Comparison of ENCODE assay signal across 8 mouse cellular contexts in the genomic region with DNA sequence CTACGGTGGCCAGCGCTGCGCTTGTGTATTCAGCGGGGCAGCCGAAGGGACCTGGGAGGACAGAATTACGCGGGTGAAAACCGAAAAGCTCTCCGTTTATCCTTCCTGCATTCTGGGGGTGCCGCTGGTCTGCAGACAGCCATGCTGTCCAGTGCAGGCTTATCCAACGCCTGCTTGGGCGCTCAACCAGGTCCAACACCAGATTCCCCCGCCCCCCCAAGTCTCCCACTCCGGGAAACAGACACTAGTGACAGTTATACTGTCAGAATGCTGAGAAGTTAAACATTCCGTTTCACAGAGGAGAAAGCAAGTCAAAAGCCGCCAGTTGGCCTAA. TPM values are rescaled to one million over a fixed set of nuclear protein-coding genes. Genes with fewer than 3 reads are reported as not detected.
DNase-seq lines count a peak whose midpoint lies in the region; ATAC-seq lines count a peak whose summit lies in the region.

No protein-coding gene starts in this region.

- peak overlapping the region; percentile 56 for H3K9ac ChIP-seq in kidney, embryonic 15.5 days
- H3K9ac ChIP-seq in hindbrain, embryonic 15.5 days = peak overlapping the region; percentile 43
- peak overlapping the region; percentile 43 for H3K9ac ChIP-seq in midbrain, embryonic 15.5 days

- H3K27ac ChIP-seq in kidney, embryonic 15.5 days = peak overlapping the region; percentile 94
- H3K27ac ChIP-seq in brown adipose tissue, adult 24 weeks (replicated peaks; ENCODE audit: low read depth, low read length) = no peak overlapping the region
- peak overlapping the region; percentile 96 for H3K27ac ChIP-seq in hindbrain, embryonic 15.5 days (replicated peaks)
- H3K27ac ChIP-seq in midbrain, embryonic 15.5 days = peak overlapping the region; percentile 90

- no peaks in the 10 kb centered on the region for H3K9me3 ChIP-seq in kidney, embryonic 15.5 days (replicated peaks)
- no peaks in the 10 kb centered on the region for H3K9me3 ChIP-seq in hindbrain, embryonic 15.5 days
- H3K9me3 ChIP-seq in midbrain, embryonic 15.5 days = no peaks in the 10 kb centered on the region

- under 1% methylated on average over 16 of the region's 16 CpGs for WGBS in kidney, embryonic 15.5 days
- under 1% methylated on average over 16 of the region's 16 CpGs for WGBS in hindbrain, embryonic 15.5 days
- WGBS in midbrain, embryonic 15.5 days = under 1% methylated on average over 16 of the region's 16 CpGs

- H3K4me2 ChIP-seq in kidney, embryonic 15.5 days = peak overlapping the region; percentile 74
- peak overlapping the region; percentile 71 for H3K4me2 ChIP-seq in hindbrain, embryonic 15.5 days
- H3K4me2 ChIP-seq in midbrain, embryonic 15.5 days = peak overlapping the region; percentile 89

- no peaks in the 10 kb centered on the region for H3K27me3 ChIP-seq in kidney, embryonic 15.5 days
- H3K27me3 ChIP-seq in hindbrain, embryonic 15.5 days = no peaks in the 10 kb centered on the region
- no peaks in the 10 kb centered on the region for H3K27me3 ChIP-seq in midbrain, embryonic 15.5 days (replicated peaks)

- no peak for DNase-seq in kidney, adult 18-20 months
- no peak for DNase-seq in testis, postnatal 14 days (ENCODE audit: low spot score)
- no peak for DNase-seq in right cerebral cortex, adult 2 months (ENCODE audit: low spot score in 2 of 2)
- DNase-seq in thymus, postnatal 25 days = no peak

- H3K36me3 ChIP-seq in kidney, embryonic 15.5 days = peaks cover 16% of the 10 kb centered on the region
- peaks cover 13% of the 10 kb centered on the region; the same call in 1 of the 2 replicates for H3K36me3 ChIP-seq in hindbrain, embryonic 15.5 days
- H3K36me3 ChIP-seq in midbrain, embryonic 15.5 days (replicated peaks) = 0 out of 2 replicates have a peak, but pooled peaks cover 7% of the 10 kb centered on the region

- ATAC-seq in kidney, embryonic 15.5 days (replicated peaks; ENCODE audit: low FRiP score) = no peak
- no peak for ATAC-seq in hindbrain, embryonic 15.5 days (ENCODE audit: low FRiP score, low read depth)
- ATAC-seq in midbrain, embryonic 15.5 days (replicated peaks) = no peak; the same call in 1 of the 2 replicates

- peaks cover 15% of the 10 kb centered on the region for H3K4me1 ChIP-seq in kidney, embryonic 15.5 days
- H3K4me1 ChIP-seq in brown adipose tissue, adult 24 weeks (ENCODE audit: control insufficient read depth, insufficient read depth, insufficient read length, low read length) = no peaks in the 10 kb centered on the region
- peaks cover 31% of the 10 kb centered on the region for H3K4me1 ChIP-seq in hindbrain, embryonic 15.5 days (replicated peaks)
- H3K4me1 ChIP-seq in midbrain, embryonic 15.5 days = peaks cover 27% of the 10 kb centered on the region

- peak overlapping the region; percentile 75 for H3K4me3 ChIP-seq in kidney, embryonic 15.5 days (replicated peaks)
- peak overlapping the region; percentile 57 for H3K4me3 ChIP-seq in brown adipose tissue, adult 24 weeks (ENCODE audit: insufficient read depth, low read depth, low read length)
- peak overlapping the region; percentile 83 for H3K4me3 ChIP-seq in hindbrain, embryonic 15.5 days
- H3K4me3 ChIP-seq in midbrain, embryonic 15.5 days = peak overlapping the region; percentile 60

RNA-seq across cellular contexts. Expression of gene Zfp949, which starts 24.5 kb away (rescaled TPM):
- 10.7 and 10.8 TPM in 2 replicates for polyA plus RNA-seq in kidney, embryonic 15.5 days (2015; fragmentation: Nextera tagmentation; extraction: Ambion mirVana)
- 3.9 and 5.0 TPM in 2 replicates for polyA plus RNA-seq in brown adipose tissue, adult 24 weeks (2012; ENCODE audit: insufficient read depth, insufficient read length, missing spikeins)
- 17.2 and 19.8 TPM in 2 replicates for polyA plus RNA-seq in hindbrain, embryonic 15.5 days (2015; fragmentation: Nextera tagmentation; extraction: Ambion mirVana)
- polyA plus RNA-seq in midbrain, embryonic 15.5 days (2015; fragmentation: Nextera tagmentation; extraction: Ambion mirVana) = 21.2 and 22.2 TPM in 2 replicates

RNA-seq across cellular contexts. Expression of gene Syncrip, which starts 40.9 kb away (rescaled TPM):
- polyA plus RNA-seq in kidney, embryonic 15.5 days (2015; fragmentation: Nextera tagmentation; extraction: Ambion mirVana) = 103 and 110 TPM in 2 replicates
- 85.1 and 101 TPM in 2 replicates for polyA plus RNA-seq in brown adipose tissue, adult 24 weeks (2012; ENCODE audit: insufficient read depth, insufficient read length, missing spikeins)
- 71.2 and 77.0 TPM in 2 replicates for polyA plus RNA-seq in hindbrain, embryonic 15.5 days (2015; fragmentation: Nextera tagmentation; extraction: Ambion mirVana)
- polyA plus RNA-seq in midbrain, embryonic 15.5 days (2015; fragmentation: Nextera tagmentation; extraction: Ambion mirVana) = 75.2 and 82.5 TPM in 2 replicates

RNA-seq across cellular contexts. Expression of gene Trim43a, which starts 57.4 kb away (rescaled TPM):
- polyA plus RNA-seq in kidney, embryonic 15.5 days (2015; fragmentation: Nextera tagmentation; extraction: Ambion mirVana) = 0.08 and 0.18 TPM in 2 replicates
- polyA plus RNA-seq in brown adipose tissue, adult 24 weeks (2012; ENCODE audit: insufficient read depth, insufficient read length, missing spikeins) = not detected in 2 replicates
- 0.14 and 0.21 TPM in 2 replicates for polyA plus RNA-seq in hindbrain, embryonic 15.5 days (2015; fragmentation: Nextera tagmentation; extraction: Ambion mirVana)
- polyA plus RNA-seq in midbrain, embryonic 15.5 days (2015; fragmentation: Nextera tagmentation; extraction: Ambion mirVana) = 0.17 and 0.19 TPM in 2 replicates
